Comparison of ENCODE assay signal across 24 mouse cellular contexts in genomic region chr11:5008867-5009266, GRCm38 (mm10). TPM values are rescaled to one million over a fixed set of nuclear protein-coding genes. Genes with fewer than 3 reads are reported as not detected.
A peak's percentile ranks its signal among the peaks of the same experiment; 100 is the strongest.
DNase-seq lines count a peak whose midpoint lies in the region; ATAC-seq and TF ChIP-seq lines count a peak whose summit lies in the region.
"Had no signal": no experiment of that assay in that cellular context is flagged by ENCODE, and none has a peak within 500 bp of the region (broad histone marks: within the 10 kb centered on the region; RNA-seq: fewer than 3 reads in every experiment).

No protein-coding gene starts in this region.

- 58% methylated on average over 3 of the region's 3 CpGs for WGBS in heart, embryonic 12.5 days
- 64% methylated on average over 3 of the region's 3 CpGs for WGBS in heart, embryonic 10.5 days
- WGBS in bone marrow, adult 2 months = 59% methylated on average over 3 of the region's 3 CpGs
- 57% methylated on average over 3 of the region's 3 CpGs for WGBS in liver, embryonic 11.5 days
- WGBS in macrophage (ENCODE audit: missing documents) = 98% methylated on average over 3 of the region's 3 CpGs

- no peak overlapping the region for H3K4me3 ChIP-seq in heart, embryonic 12.5 days
- no peak overlapping the region for H3K4me3 ChIP-seq in heart, embryonic 10.5 days
- H3K4me3 ChIP-seq in bone marrow, adult 2 months (replicated peaks; ENCODE audit: control insufficient read depth, low read depth, low read length) = no peak overlapping the region
- H3K4me3 ChIP-seq in liver, embryonic 11.5 days (ENCODE audit: low read depth, low read length) = no peak overlapping the region
- H3K4me3 ChIP-seq in macrophage (ENCODE audit: inconsistent target) = no peak overlapping the region
- H3K4me3 ChIP-seq: forebrain, embryonic 15.5 days; heart, adult 2 months; limb, embryonic 12.5 days; lung, embryonic 15.5 days; midbrain, embryonic 12.5 days; neural tube, embryonic 12.5 days had no signal

- H3K27me3 ChIP-seq in heart, embryonic 12.5 days (replicated peaks) = no peaks in the 10 kb centered on the region
- H3K27me3 ChIP-seq in heart, embryonic 10.5 days (ENCODE audit: insufficient read depth, poor library complexity, severe bottlenecking) = no peaks in the 10 kb centered on the region
- no peaks in the 10 kb centered on the region for H3K27me3 ChIP-seq in liver, embryonic 11.5 days (replicated peaks; ENCODE audit: control insufficient read depth, insufficient read depth, low read length)
- H3K27me3 ChIP-seq: CH12.LX; forebrain, embryonic 15.5 days; limb, embryonic 12.5 days; lung, embryonic 15.5 days; midbrain, embryonic 12.5 days; neural tube, embryonic 12.5 days had no signal

- no peak for TF ChIP-seq CTCF in bone marrow, adult 2 months (IDR thresholded peaks at IDR 0.05; ENCODE audit: control insufficient read depth, insufficient read depth, low read length)

- no peak for TF ChIP-seq POLR2A in bone marrow, adult 2 months (IDR thresholded peaks at IDR 0.05; ENCODE audit: borderline replicate concordance, control insufficient read depth, low read depth, low read length)

- H3K27ac ChIP-seq in heart, embryonic 12.5 days (ENCODE audit: poor library complexity, severe bottlenecking) = no peak overlapping the region
- no peak overlapping the region for H3K27ac ChIP-seq in heart, embryonic 10.5 days
- H3K27ac ChIP-seq in bone marrow, adult 2 months (ENCODE audit: control insufficient read depth, insufficient read depth, low read depth, low read length, poor library complexity) = peak overlapping the region; percentile 77
- peak overlapping the region; percentile 96 for H3K27ac ChIP-seq in liver, embryonic 11.5 days (ENCODE audit: low read depth, low read length)
- H3K27ac ChIP-seq in macrophage = peak overlapping the region; percentile 96
- H3K27ac ChIP-seq: forebrain, embryonic 15.5 days; heart, adult 2 months; limb, embryonic 12.5 days; lung, embryonic 15.5 days; midbrain, embryonic 12.5 days; neural tube, embryonic 12.5 days had no signal

- peaks cover 46% of the 10 kb centered on the region; the same call in 1 of the 2 replicates for H3K79me2 ChIP-seq in macrophage (ENCODE audit: inconsistent target)

- no peaks in the 10 kb centered on the region for H3K9me3 ChIP-seq in heart, embryonic 12.5 days (replicated peaks)
- no peaks in the 10 kb centered on the region for H3K9me3 ChIP-seq in heart, embryonic 10.5 days
- H3K9me3 ChIP-seq in liver, embryonic 11.5 days (ENCODE audit: control insufficient read depth, low read length) = no peaks in the 10 kb centered on the region
- H3K9me3 ChIP-seq: forebrain, embryonic 15.5 days; limb, embryonic 12.5 days; lung, embryonic 15.5 days; midbrain, embryonic 12.5 days; neural tube, embryonic 12.5 days had no signal

- no peak for DNase-seq in heart, embryonic 10.5 days (ENCODE audit: low spot score)
- no peak for DNase-seq in liver, embryonic 11.5 days (ENCODE audit: low spot score)
- no peak for DNase-seq in adrenal gland, adult 2 months
- no peak for DNase-seq in ovary, adult 18-20 months (ENCODE audit: low spot score)
- DNase-seq in cerebellum, adult 9-11 months = no peak
- DNase-seq: cerebellum, adult 11 months; cerebellum, postnatal 25 days; gastrocnemius, postnatal 25 days; heart, adult 2 months; heart, postnatal 10 days; kidney, postnatal 36 days; lung, postnatal 4 days; thymus, adult 2 months had no signal

- H3K36me3 ChIP-seq in heart, embryonic 12.5 days = peaks cover 20% of the 10 kb centered on the region
- H3K36me3 ChIP-seq in heart, embryonic 10.5 days = peaks cover 33% of the 10 kb centered on the region
- peaks cover 10% of the 10 kb centered on the region for H3K36me3 ChIP-seq in liver, embryonic 11.5 days (ENCODE audit: control insufficient read depth, insufficient read depth, low read length)
- H3K36me3 ChIP-seq in macrophage (ENCODE audit: inconsistent target) = peaks cover 4% of the 10 kb centered on the region; the same call in 1 of the 2 replicates

- H3K4me1 ChIP-seq in heart, embryonic 12.5 days (replicated peaks) = peaks cover 11% of the 10 kb centered on the region
- H3K4me1 ChIP-seq in heart, embryonic 10.5 days = 0 out of 2 replicates have a peak, but pooled peaks cover 6% of the 10 kb centered on the region
- peaks cover 6% of the 10 kb centered on the region; the same call in 1 of the 2 replicates for H3K4me1 ChIP-seq in bone marrow, adult 2 months (ENCODE audit: control insufficient read depth, insufficient read depth, low read length)
- peaks cover 32% of the 10 kb centered on the region for H3K4me1 ChIP-seq in liver, embryonic 11.5 days (replicated peaks; ENCODE audit: control insufficient read depth, insufficient read depth, low read length)
- H3K4me1 ChIP-seq: forebrain, embryonic 15.5 days; limb, embryonic 12.5 days; lung, embryonic 15.5 days; midbrain, embryonic 12.5 days; neural tube, embryonic 12.5 days had no signal

- ATAC-seq in heart, embryonic 12.5 days (ENCODE audit: insufficient number of reproducible peaks, low FRiP score) = peak; percentile 69
- ATAC-seq in liver, embryonic 11.5 days (replicated peaks; ENCODE audit: low FRiP score) = peak; percentile 77
- ATAC-seq: forebrain, embryonic 15.5 days; inflammation-experienced regulatory T-cells, adult 6 months had no signal

- H3K9ac ChIP-seq in heart, embryonic 12.5 days = no peak overlapping the region
- H3K9ac ChIP-seq in liver, embryonic 11.5 days (ENCODE audit: low read depth, low read length) = peak overlapping the region; percentile 36; the same call in 1 of the 2 replicates
- H3K9ac ChIP-seq: forebrain, embryonic 15.5 days; limb, embryonic 12.5 days; lung, embryonic 15.5 days; midbrain, embryonic 12.5 days; neural tube, embryonic 12.5 days had no signal

- no peak overlapping the region for H3K4me2 ChIP-seq in heart, embryonic 12.5 days
- peak overlapping the region; percentile 58 for H3K4me2 ChIP-seq in liver, embryonic 11.5 days
- H3K4me2 ChIP-seq: forebrain, embryonic 15.5 days; limb, embryonic 12.5 days; lung, embryonic 15.5 days; midbrain, embryonic 12.5 days; neural tube, embryonic 12.5 days had no signal

RNA-seq across cellular contexts. Expression of gene Ap1b1, which starts 22.2 kb away (rescaled TPM):
- polyA plus RNA-seq in heart, embryonic 12.5 days (2016; fragmentation: Nextera tagmentation; extraction: Ambion mirVana) = 51.4 and 56.4 TPM in 2 replicates
- polyA plus RNA-seq in heart, embryonic 10.5 days (2016; fragmentation: Nextera tagmentation; extraction: Ambion mirVana) = 55.7 and 62.6 TPM in 2 replicates
- polyA plus RNA-seq in bone marrow, adult 2 months (2011; ENCODE audit: insufficient read depth, insufficient read length, low replicate concordance, missing spikeins) = 75.4 and 99.1 TPM in 2 replicates
- polyA plus RNA-seq in liver, embryonic 11.5 days (2014; fragmentation: Nextera tagmentation; extraction: Ambion mirVana) = 126 and 139 TPM in 2 replicates
- total RNA-seq in macrophage (2018; cell fraction: chromatin; rRNA removed) = 100 to 1,000 TPM in 15 of 26 experiments, 10 to 100 TPM in 11; 18.3 to 342 (median 135) TPM
- 100 to 1,000 TPM in 18 of 26 experiments, 10 to 100 TPM in 8; 62.8 to 179 (median 114) TPM for total RNA-seq in macrophage (2018; cell fraction: cytosol; rRNA removed)
- 100 to 1,000 TPM in 16 of 26 experiments, 10 to 100 TPM in 10; 43.0 to 233 (median 113) TPM for total RNA-seq in macrophage (2018; cell fraction: nucleus; rRNA removed)
- polyA plus RNA-seq in macrophage (2018) = 127 to 179 TPM (median 133 TPM) in 3 replicates
- 10 to 100 TPM; 59.0 to 78.0 TPM for total RNA-seq in adrenal gland, adult 2 months (2021)
- 68.2 and 111 TPM in 2 replicates for polyA plus RNA-seq in adrenal gland, adult 2 months (2012; rRNA removed)

RNA-seq across cellular contexts. Expression of gene Rasl10a, which starts 49.1 kb away (rescaled TPM):
- 0.70 and 1.0 TPM in 2 replicates for polyA plus RNA-seq in heart, embryonic 12.5 days (2016; fragmentation: Nextera tagmentation; extraction: Ambion mirVana)
- 1.1 and 1.4 TPM in 2 replicates for polyA plus RNA-seq in heart, embryonic 10.5 days (2016; fragmentation: Nextera tagmentation; extraction: Ambion mirVana)
- polyA plus RNA-seq in bone marrow, adult 2 months (2011; ENCODE audit: insufficient read depth, insufficient read length, low replicate concordance, missing spikeins) = 6.6 TPM in 1 of 2 replicates, not detected in the other
- polyA plus RNA-seq in liver, embryonic 11.5 days (2014; fragmentation: Nextera tagmentation; extraction: Ambion mirVana) = 0.75 and 1.3 TPM in 2 replicates
- not detected for total RNA-seq in macrophage (2018; cell fraction: chromatin; rRNA removed)
- total RNA-seq in macrophage (2018; cell fraction: cytosol; rRNA removed) = not detected
- not detected for total RNA-seq in macrophage (2018; cell fraction: nucleus; rRNA removed)
- not detected in 3 replicates for polyA plus RNA-seq in macrophage (2018)
- under 1 TPM; 0.35 to 0.52 TPM for total RNA-seq in adrenal gland, adult 2 months (2021)
- polyA plus RNA-seq in adrenal gland, adult 2 months (2012; rRNA removed) = 2.2 and 2.6 TPM in 2 replicates
- total RNA-seq: gastrocnemius, postnatal 25 days; monocyte, adult 5-6 weeks had no signal
- polyA plus RNA-seq: inflammation-experienced regulatory T-cells, adult 6 months had no signal

RNA-seq across cellular contexts. Expression of gene Gas2l1, which starts 56.3 kb away (rescaled TPM):
- polyA plus RNA-seq in heart, embryonic 12.5 days (2016; fragmentation: Nextera tagmentation; extraction: Ambion mirVana) = 31.6 and 35.8 TPM in 2 replicates
- 27.0 and 34.4 TPM in 2 replicates for polyA plus RNA-seq in heart, embryonic 10.5 days (2016; fragmentation: Nextera tagmentation; extraction: Ambion mirVana)
- 40.2 and 78.2 TPM in 2 replicates for polyA plus RNA-seq in bone marrow, adult 2 months (2011; ENCODE audit: insufficient read depth, insufficient read length, low replicate concordance, missing spikeins)
- polyA plus RNA-seq in liver, embryonic 11.5 days (2014; fragmentation: Nextera tagmentation; extraction: Ambion mirVana) = 41.9 and 46.5 TPM in 2 replicates
- total RNA-seq in macrophage (2018; cell fraction: chromatin; rRNA removed) = 10 to 100 TPM; 15.3 to 70.4 (median 34.4) TPM
- 10 to 100 TPM; 18.0 to 48.6 (median 29.3) TPM for total RNA-seq in macrophage (2018; cell fraction: cytosol; rRNA removed)
- 10 to 100 TPM; 14.6 to 55.5 (median 29.8) TPM for total RNA-seq in macrophage (2018; cell fraction: nucleus; rRNA removed)
- polyA plus RNA-seq in macrophage (2018) = 29.9 to 46.7 TPM (median 32.6 TPM) in 3 replicates
- total RNA-seq in adrenal gland, adult 2 months (2021) = 10 to 100 TPM; 42.6 to 58.4 TPM
- 108 and 131 TPM in 2 replicates for polyA plus RNA-seq in adrenal gland, adult 2 months (2012; rRNA removed)

Comparison
In these comparisons a context has a peak if more than half of its experiments do, and no peak if none do; other contexts are left out.
1. H3K27ac ChIP-seq: peak in bone marrow, adult 2 months (single experiment), liver, embryonic 11.5 days (single experiment) and macrophage (single experiment); none in heart, embryonic 12.5 days (single experiment) and heart, embryonic 10.5 days (single experiment).